Mouse (Mus musculus) thymus, adult 2 months (tissue): ENCODE data around the gene Gemin8. TPM values are rescaled to one million over a fixed set of nuclear protein-coding genes. Genes with fewer than 3 reads are reported as not detected.

Source experiments
- DNase-seq: peaks from one replicate; pipeline ENCODE4 v3.0.0; 2021
- H3K27ac ChIP-seq: fragments of 200-500 bp; 2 replicates; pipeline ENCODE4 v1.5.1; 2012; ENCODE audit warnings: low read length, control low read depth; ENCODE audit not compliant: control insufficient read depth, insufficient read depth
- H3K27me3 ChIP-seq: fragments of 200-500 bp; 2 replicates; pipeline ENCODE4 v1.6.1; 2012; ENCODE audit warnings: mild to moderate bottlenecking, low read length, moderate library complexity, mixed read lengths; ENCODE audit not compliant: control insufficient read depth, insufficient read depth
- H3K36me3 ChIP-seq: fragments of 200-500 bp; 2 replicates; pipeline ENCODE4 v1.6.1; 2012; ENCODE audit warnings: mild to moderate bottlenecking, low read length, moderate library complexity; ENCODE audit not compliant: control insufficient read depth, insufficient read depth
- H3K4me1 ChIP-seq: fragments of 200-500 bp; replicated peaks from 2 replicates; pipeline ENCODE4 v1.6.1; 2012; ENCODE audit warnings: low read length; ENCODE audit not compliant: control insufficient read depth, insufficient read depth
- H3K4me3 ChIP-seq: fragments of 200-500 bp; 2 replicates; pipeline ENCODE4 v1.5.1; 2012; ENCODE audit warnings: mild to moderate bottlenecking, low read length, control low read depth, moderate library complexity; ENCODE audit not compliant: control insufficient read depth, insufficient read depth
- CTCF ChIP-seq: fragments of 200-500 bp; IDR thresholded peaks from 2 replicates; pipeline ENCODE4 v1.5.1; 2012; ENCODE audit warnings: mild to moderate bottlenecking, control low read depth, low read length, moderate library complexity, borderline replicate concordance; ENCODE audit not compliant: control insufficient read depth, poor library complexity, insufficient read depth; ENCODE audit errors: extremely low read depth
- POLR2A ChIP-seq: fragments of 200-500 bp; IDR thresholded peaks from 2 replicates; pipeline ENCODE4 v1.6.1; 2012; ENCODE audit warnings: mild to moderate bottlenecking, low read length, control low read depth, moderate library complexity; ENCODE audit not compliant: control insufficient read depth, poor library complexity, insufficient read depth; ENCODE audit errors: extremely low read depth
- WGBS: fragments of 180-500 bp; shearing (Covaris S2); methylation state at CpG from one replicate; pipeline ENCODE4 v1.1.7; 2018; 5-methylcytosine and 5-hydroxymethylcytosine counted together
- polyA plus RNA-seq: library from polyadenylated mRNA; depleted of rRNA; stranded (reverse); fragments of >200 nt; gene quantifications from 2 replicates; pipeline ENCODE4 v1.2.3, GENCODE M21; 2012; rRNA removed

Gene Gemin8
- 9.0 and 9.2 TPM in 2 replicates for polyA plus RNA-seq

DNA sequence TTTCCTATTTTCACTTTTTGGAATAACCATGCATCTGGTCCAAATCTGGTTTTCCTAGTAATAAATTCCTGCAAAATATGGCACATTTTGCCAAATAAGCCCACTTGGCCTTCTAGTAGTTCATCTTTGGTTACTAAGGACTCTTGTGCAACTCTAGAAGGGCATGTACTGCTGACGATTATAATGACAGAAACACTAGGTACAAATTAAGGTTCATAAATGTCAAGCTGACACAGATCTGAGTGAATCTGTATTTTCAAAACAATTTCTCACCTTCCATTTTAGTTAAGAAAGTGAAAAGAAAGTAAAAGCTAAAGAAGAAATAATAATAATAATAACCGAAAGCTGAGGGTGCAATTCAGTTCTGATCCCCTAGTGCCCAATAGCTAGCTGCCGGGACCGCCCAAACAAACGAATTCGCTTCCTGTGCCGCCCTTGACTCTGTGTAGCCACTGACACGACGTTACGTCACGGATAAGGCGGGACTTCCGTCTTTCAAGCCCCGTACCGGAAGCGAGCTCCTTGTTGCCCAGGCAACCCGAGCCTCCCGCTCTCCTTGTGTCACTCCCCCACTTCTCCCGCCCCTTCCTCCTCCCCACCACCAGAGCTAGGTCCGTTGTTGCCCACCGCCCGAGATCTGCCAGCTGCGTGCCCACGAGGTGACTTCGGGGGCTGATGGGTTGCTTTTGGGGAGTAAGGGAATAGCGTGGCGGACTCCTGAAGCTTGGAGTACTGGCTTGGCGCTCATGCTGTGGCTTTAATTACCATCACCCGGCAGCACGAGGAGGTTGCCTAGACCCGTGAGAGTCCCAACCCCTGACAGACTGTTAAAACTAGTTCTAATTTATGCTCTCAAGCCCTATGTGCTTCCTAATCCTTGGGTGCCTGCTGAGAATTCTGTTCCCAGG lies at the start of gene Gemin8:
Gene Gemin8 (plus strand): TSS at position 563 of the 908 bp plus-strand sequence.
- TF ChIP-seq POLR2A (0 out of 2 replicates have a peak, but pooled peaks have one; percentile 20), CTCF (no peak)
- no peaks in the 10 kb centered on the region for H3K4me1 ChIP-seq
- peak within 1 kb of the TSS; percentile 59 for H3K27ac ChIP-seq
- peak within 1 kb of the TSS; percentile 90 for H3K4me3 ChIP-seq
- H3K27me3 ChIP-seq: no peaks in the 10 kb centered on the region
- DNase-seq: peak; percentile 91
- WGBS: under 1% methylated on average over 31 of the region's 31 CpGs
- H3K36me3 ChIP-seq: no peaks in the 10 kb centered on the region

DNA sequence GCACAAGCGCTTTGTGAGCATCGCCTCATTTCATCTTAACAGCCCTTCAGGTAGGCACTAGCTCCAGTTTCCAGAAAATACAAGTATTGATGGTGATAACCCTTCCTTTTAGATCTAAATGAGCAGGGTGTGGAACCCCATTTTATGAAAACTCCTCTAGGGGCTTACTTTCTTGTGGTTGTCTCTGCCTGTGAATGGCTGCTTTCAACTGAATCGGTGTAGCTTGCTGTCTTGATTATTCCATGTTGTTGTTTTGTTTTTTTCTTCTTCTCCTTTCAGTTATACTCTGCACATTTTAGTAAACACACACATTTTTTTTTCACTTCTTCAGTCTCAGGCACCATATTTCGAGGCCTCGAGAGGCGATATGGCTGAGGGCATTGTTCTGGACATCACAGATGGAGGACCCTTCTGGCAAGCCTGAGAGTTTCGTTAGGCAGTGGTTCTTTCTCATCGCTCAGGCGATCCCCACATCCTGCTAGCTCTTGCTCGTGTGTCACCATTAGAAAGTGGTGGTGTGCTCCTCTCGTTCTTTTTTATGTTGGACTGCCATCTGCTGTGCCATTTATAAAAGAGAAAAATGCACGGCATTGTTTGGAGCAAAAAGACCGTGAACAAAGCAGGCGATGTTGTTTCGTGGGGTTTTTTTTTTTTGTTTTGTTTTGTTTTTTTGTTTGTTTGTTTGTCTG lies 23.0 kb upstream of the Gemin8 start:
- no peaks in the 10 kb centered on the region for H3K4me1 ChIP-seq
- no peaks in the 10 kb centered on the region for H3K27me3 ChIP-seq
- WGBS: 75% methylated on average over 15 of the region's 15 CpGs
- no peak for DNase-seq
- H3K36me3 ChIP-seq: no peaks in the 10 kb centered on the region
- no peak for TF ChIP-seq CTCF
- no peak for TF ChIP-seq POLR2A
- H3K4me3 ChIP-seq: no peak overlapping the region
- H3K27ac ChIP-seq: no peak overlapping the region

DNA sequence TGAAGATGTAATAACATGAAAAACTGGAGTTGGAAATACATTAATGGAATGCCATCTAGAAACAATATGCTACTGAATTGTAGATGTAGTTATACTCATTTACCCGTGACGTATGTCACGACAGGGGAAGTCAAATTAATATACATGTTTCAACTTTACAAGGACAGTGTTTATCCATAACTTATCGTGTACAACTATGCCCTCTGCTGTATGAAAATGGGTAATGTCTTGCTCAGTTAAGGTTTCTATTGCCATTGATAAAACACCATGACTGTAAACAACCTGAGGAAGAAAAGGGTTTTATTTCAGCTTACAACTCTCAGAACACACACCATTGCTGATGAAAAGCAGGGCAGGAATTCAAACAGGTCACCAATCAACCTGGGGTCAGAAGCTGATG lies 7.5 kb upstream of the Gemin8 start:
- Histone ChIP-seq H3K36me3 (no peaks in the 10 kb centered on the region), H3K27ac (no peak overlapping the region), H3K4me1 (no peaks in the 10 kb centered on the region), H3K27me3 (no peaks in the 10 kb centered on the region), H3K4me3 (no peak overlapping the region)
- DNase-seq: no peak
- WGBS: 23% methylated on average over 4 of the region's 4 CpGs
- no peak for TF ChIP-seq POLR2A
- no peak for TF ChIP-seq CTCF

GRCm38 (mm10) chrX:166167307-166167706 lies 2.9 kb upstream of the Gemin8 start:
- H3K4me3 ChIP-seq: no peak overlapping the region
- no peaks in the 10 kb centered on the region for H3K27me3 ChIP-seq
- no peak overlapping the region for H3K27ac ChIP-seq
- TF ChIP-seq CTCF: no peak
- TF ChIP-seq POLR2A: no peak
- peak; percentile 20 for DNase-seq
- 13% methylated on average over 4 of the region's 4 CpGs for WGBS
- H3K4me1 ChIP-seq: no peaks in the 10 kb centered on the region
- H3K36me3 ChIP-seq: no peaks in the 10 kb centered on the region

- Histone ChIP-seq H3K4me1 (no peaks in the 10 kb centered on the region), H3K4me3 (no peak overlapping the region), H3K36me3 (no peaks in the 10 kb centered on the region), H3K27ac (no peak overlapping the region), H3K27me3 (no peaks in the 10 kb centered on the region)
- TF ChIP-seq POLR2A: no peak
- no peak for TF ChIP-seq CTCF
- WGBS: 53% methylated on average over 3 of the region's 3 CpGs
- DNase-seq: no peak
Measured at GRCm38 (mm10) chrX:166167923-166168322, 2.3 kb upstream of the Gemin8 start.
